Mouse (Mus musculus) midbrain, postnatal 0 days (tissue): Measurements from ENCODE around the gene Cyb5b. TPM values are rescaled to one million over a fixed set of nuclear protein-coding genes. Genes with fewer than 3 reads are reported as not detected.

Experiments
- ATAC-seq: fragments of 200-750 bp; cut with Nextera tagmentation; 2 replicates; pipeline ENCODE4 v1.8.0; 2017; ENCODE audit warnings: moderate number of reproducible peaks, mild to moderate bottlenecking, moderate TSS enrichment, moderate library complexity; ENCODE audit not compliant: low FRiP score
- DNase-seq: peaks from one replicate; pipeline ENCODE4 v3.0.0-alpha.2; 2015; ENCODE audit warnings: low spot score
- H3K27ac ChIP-seq: fragments of 300-500 bp; sonication (generic); 2 replicates; pipeline ENCODE4 v1.5.1; 2014; ENCODE audit warnings: low read depth, mild to moderate bottlenecking, low read length, mixed read lengths
- H3K27me3 ChIP-seq: fragments of 300-500 bp; sonication (generic); 2 replicates; pipeline ENCODE4 v1.6.1; 2014; ENCODE audit warnings: low read length, control low read depth, mixed read lengths; ENCODE audit not compliant: insufficient read depth
- H3K36me3 ChIP-seq: fragments of 300-500 bp; sonication (generic); 2 replicates; pipeline ENCODE4 v1.6.1; 2014; ENCODE audit warnings: low read length, control low read depth, mixed read lengths; ENCODE audit not compliant: insufficient read depth
- H3K4me1 ChIP-seq: fragments of 300-500 bp; sonication (generic); 2 replicates; pipeline ENCODE4 v1.6.1; 2014; ENCODE audit warnings: mild to moderate bottlenecking, control low read depth, antibody characterized with exemption, low read length, mixed read lengths; ENCODE audit not compliant: insufficient read depth
- H3K4me2 ChIP-seq: fragments of 300-500 bp; sonication (generic); 2 replicates; pipeline ENCODE4 v1.6.1; 2014; ENCODE audit warnings: low read depth, mild to moderate bottlenecking, low read length, mixed read lengths; ENCODE audit not compliant: poor library complexity, severe bottlenecking
- H3K4me3 ChIP-seq: fragments of 300-500 bp; sonication (generic); 2 replicates; pipeline ENCODE4 v1.5.1; 2014; ENCODE audit warnings: low read depth, mild to moderate bottlenecking, low read length, moderate library complexity
- H3K9ac ChIP-seq: fragments of 300-500 bp; sonication (generic); replicated peaks from 2 replicates; pipeline ENCODE4 v1.6.1; 2014; ENCODE audit warnings: mild to moderate bottlenecking, low read length, moderate library complexity, mixed read lengths; ENCODE audit not compliant: poor library complexity, severe bottlenecking
- H3K9me3 ChIP-seq: fragments of 300-500 bp; sonication (generic); 2 replicates; pipeline ENCODE4 v1.6.1; 2016; ENCODE audit warnings: low read length, control low read depth
- CTCF ChIP-seq: IDR thresholded peaks from 2 replicates; pipeline ENCODE4 v1.5.1; 2016; ENCODE audit warnings: antibody characterized with exemption, mild to moderate bottlenecking
- WGBS: fragments of 180-500 bp; shearing (Covaris S2); extraction: QIAGEN DNeasy Blood & Tissue Kit; methylation state at CpG from one replicate; pipeline ENCODE4 v1.1.7; 2014; 5-methylcytosine and 5-hydroxymethylcytosine counted together
- polyA plus RNA-seq: library from polyadenylated mRNA; unstranded; fragments of >200 nt; fragmentation: Nextera tagmentation; extraction: Ambion mirVana; gene quantifications from 2 replicates; pipeline ENCODE4 v1.2.1, GENCODE M21; 2015
- total RNA-seq: library from RNA; depleted of rRNA; stranded (reverse); fragments of >200 nt; gene quantifications from 2 replicates; pipeline ENCODE4 v1.2.3, GENCODE M21; 2014

Gene Cyb5b
- total and polyA plus RNA-seq, 2 experiments from 2014 or later, result 91.4 to 103 TPM

DNA sequence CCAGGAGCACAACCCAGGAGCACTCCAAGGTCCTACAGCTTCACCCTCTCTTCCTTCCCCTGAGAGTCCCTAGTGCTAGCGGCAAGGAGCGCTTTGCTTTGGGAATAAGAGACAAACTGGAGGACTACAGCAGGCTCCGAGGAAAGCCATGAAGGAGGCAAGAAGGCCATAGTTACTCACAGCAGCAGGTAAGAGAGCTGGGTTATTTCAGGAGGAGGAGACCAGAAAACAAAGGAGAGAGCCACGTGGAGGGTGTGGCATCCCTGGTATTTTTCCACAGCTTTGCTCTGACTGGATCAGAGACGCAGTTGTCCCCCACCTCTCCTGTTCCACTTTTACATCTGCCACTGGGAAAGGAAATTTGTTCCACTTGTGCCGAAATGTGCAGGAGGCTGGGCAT lies 16.6 kb upstream of the Cyb5b start:
- H3K36me3 ChIP-seq, result no peaks in the 10 kb centered on the region
- no peak overlapping the region for H3K9ac ChIP-seq
- H3K4me1 ChIP-seq, result no peaks in the 10 kb centered on the region
- ATAC-seq (no peak), DNase-seq (no peak)
- H3K9me3 ChIP-seq, result no peaks in the 10 kb centered on the region
- 65% methylated on average over 6 of the region's 6 CpGs for WGBS
- H3K4me3 ChIP-seq, result no peak overlapping the region
- TF ChIP-seq CTCF, result no peak
- no peak overlapping the region for H3K4me2 ChIP-seq
- no peak overlapping the region for H3K27ac ChIP-seq
- H3K27me3 ChIP-seq, result no peaks in the 10 kb centered on the region

DNA sequence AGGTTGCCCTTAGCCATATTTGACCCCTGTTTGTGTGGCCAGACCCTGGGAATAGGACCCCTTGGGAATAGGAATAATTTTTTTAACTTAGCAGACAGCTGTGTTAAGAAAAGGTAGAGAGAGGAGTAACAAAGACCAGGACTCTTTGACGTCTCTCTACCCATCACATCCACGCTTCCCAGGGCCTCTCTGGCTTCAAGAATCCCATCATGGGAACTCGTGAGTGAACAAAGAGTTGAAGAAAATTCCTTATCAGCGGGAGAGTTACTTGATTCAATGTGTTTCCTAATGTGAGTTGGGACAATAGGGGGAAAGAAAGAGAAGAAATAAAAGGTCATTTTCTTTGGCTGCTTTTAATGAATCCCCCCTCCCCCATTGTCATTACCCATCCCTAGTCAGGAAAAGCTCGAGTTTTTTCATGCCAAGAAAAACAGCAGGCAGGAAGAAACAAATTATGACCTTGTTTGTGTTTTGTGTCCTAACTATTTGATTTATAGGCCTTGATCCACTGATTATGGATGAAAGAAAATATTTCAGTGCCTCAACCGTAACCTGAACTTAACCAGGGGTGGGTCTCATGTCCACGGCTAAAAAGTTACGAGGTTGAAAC lies 14.3 kb upstream of the Cyb5b start:
- Histone ChIP-seq H3K27me3 (no peaks in the 10 kb centered on the region), H3K9ac (no peak overlapping the region), H3K4me2 (no peak overlapping the region), H3K4me3 (no peak overlapping the region), H3K4me1 (no peaks in the 10 kb centered on the region), H3K36me3 (no peaks in the 10 kb centered on the region), H3K27ac (no peak overlapping the region), H3K9me3 (no peaks in the 10 kb centered on the region)
- no peak for DNase-seq
- ATAC-seq, result no peak
- TF ChIP-seq CTCF, result no peak
- 35% methylated on average over 8 of the region's 8 CpGs for WGBS

DNA sequence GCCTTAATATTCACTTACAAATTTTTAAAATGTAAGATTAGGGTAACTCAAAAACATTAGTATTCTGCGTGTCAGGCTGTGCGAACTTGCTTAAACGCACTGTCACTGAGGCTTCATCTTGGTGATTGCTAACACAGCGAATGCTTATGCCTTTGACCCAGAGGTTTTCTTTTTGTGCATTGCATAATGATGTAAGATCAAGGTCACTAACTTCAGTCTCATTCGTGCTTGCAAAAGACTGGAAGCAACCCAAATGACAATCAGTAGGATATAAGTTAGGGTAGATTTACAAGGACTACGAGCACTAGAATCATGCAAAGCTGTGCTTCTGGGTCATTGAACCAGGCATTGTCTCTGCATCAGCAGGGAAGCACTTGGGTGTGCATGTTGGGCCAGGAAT lies 12.8 kb upstream of the Cyb5b start:
- no peaks in the 10 kb centered on the region for H3K27me3 ChIP-seq

DNA sequence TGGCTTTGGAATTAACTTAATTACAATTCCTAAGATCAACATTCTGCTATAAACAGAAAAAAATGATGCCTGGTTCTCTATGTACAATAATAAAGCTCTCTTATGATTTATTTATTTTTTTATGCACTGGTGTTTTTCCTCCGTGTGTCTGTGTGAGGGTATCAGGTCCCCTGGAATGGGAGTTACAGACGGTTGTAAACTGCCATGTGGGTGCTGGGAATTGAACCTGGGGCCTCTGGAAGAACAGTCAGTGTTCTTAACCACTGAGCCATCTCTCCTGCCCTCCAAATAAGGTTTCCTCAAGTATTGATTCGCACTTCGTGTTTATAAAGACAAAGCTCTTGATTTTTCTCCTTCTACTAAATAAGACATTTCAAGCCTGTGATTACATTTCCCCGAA lies 12.1 kb upstream of the Cyb5b start:
- no peak overlapping the region for H3K27ac ChIP-seq
- no peaks in the 10 kb centered on the region for H3K9me3 ChIP-seq
- no peak for TF ChIP-seq CTCF
- 85% methylated on average over 5 of the region's 5 CpGs for WGBS
- no peak overlapping the region for H3K4me3 ChIP-seq
- H3K4me1 ChIP-seq, result no peaks in the 10 kb centered on the region
- no peak for DNase-seq
- H3K9ac ChIP-seq, result no peak overlapping the region
- no peaks in the 10 kb centered on the region for H3K27me3 ChIP-seq
- ATAC-seq, result no peak
- no peak overlapping the region for H3K4me2 ChIP-seq
- no peaks in the 10 kb centered on the region for H3K36me3 ChIP-seq

More for the DNA sequence above, 12.8 kb upstream of the Cyb5b start:
- WGBS, result 90% methylated on average over 6 of the region's 6 CpGs
- H3K4me2 ChIP-seq, result no peak overlapping the region
- no peak overlapping the region for H3K27ac ChIP-seq
- no peaks in the 10 kb centered on the region for H3K4me1 ChIP-seq
- no peak for ATAC-seq
- no peak overlapping the region for H3K4me3 ChIP-seq
- DNase-seq, result no peak
- H3K9me3 ChIP-seq, result no peaks in the 10 kb centered on the region
- no peak overlapping the region for H3K9ac ChIP-seq
- no peak for TF ChIP-seq CTCF
- no peaks in the 10 kb centered on the region for H3K36me3 ChIP-seq

DNA sequence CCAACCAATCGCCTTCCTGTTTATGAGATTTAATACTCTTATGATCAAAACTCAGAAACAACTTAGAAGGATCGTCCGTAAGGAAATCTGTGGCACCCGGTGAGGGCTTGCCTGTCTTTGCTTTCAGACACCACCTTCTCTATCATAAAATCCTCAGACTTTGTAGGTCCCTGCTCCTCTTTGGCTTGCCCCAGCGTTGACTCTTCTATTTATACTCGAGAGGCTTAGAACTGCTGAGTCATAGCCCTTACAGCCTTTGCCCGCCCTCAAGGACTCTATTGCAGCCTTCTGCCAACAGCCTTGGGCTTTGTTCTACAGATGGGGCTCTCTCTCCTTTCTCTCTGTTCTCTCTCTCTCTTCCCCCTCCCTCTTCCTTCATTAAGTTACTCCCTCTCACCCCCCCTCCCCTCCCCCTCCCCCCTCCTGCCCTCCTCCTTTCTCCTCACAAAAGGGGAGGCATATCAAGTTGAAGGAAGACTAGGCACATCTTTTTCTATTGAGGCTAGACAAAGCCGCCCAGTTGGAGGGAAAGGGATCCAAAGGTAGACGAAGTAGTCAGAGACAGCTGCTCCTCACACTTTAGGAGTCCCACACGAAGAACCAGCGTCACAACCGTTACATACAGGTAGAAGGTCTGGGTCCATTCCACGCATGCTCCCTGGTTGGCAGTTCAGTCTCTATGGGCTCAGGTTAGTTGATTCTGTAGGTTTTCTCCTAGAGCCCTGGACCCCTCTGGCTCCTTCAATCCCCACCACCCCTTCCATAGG lies 10.6 kb upstream of the Cyb5b start:
- ATAC-seq (no peak), DNase-seq (peak; percentile 36)
- no peaks in the 10 kb centered on the region for H3K27me3 ChIP-seq
- no peak overlapping the region for H3K4me3 ChIP-seq
- no peaks in the 10 kb centered on the region for H3K36me3 ChIP-seq
- no peak overlapping the region for H3K9ac ChIP-seq
- H3K27ac ChIP-seq, result no peak overlapping the region
- no peaks in the 10 kb centered on the region for H3K4me1 ChIP-seq
- WGBS, result 53% methylated on average over 13 of the region's 13 CpGs
- H3K4me2 ChIP-seq, result no peak overlapping the region
- no peaks in the 10 kb centered on the region for H3K9me3 ChIP-seq
- TF ChIP-seq CTCF, result no peak

DNA sequence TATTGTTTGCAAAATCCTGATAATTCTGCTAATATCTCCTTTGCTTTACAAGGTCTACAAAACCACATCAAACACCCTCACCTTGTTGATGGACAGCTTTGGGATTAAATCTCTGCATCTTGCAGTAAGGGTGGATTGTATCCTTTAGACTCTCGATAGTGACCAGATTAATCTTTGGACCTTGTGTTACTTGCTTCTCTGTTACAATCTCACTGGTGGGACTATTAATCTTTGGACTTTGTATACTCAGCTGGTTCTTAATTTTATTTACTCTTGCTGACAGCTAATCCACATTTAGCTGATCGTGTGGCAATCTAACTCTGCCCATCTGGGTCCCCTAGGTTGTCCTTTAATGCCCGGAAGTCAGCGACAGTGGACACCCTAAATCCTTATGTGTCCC lies 7.9 kb upstream of the Cyb5b start:
- WGBS, result 87% methylated on average over 4 of the region's 4 CpGs
- Histone ChIP-seq H3K4me2 (no peak overlapping the region), H3K4me3 (no peak overlapping the region), H3K27ac (no peak overlapping the region), H3K27me3 (no peaks in the 10 kb centered on the region), H3K9me3 (no peaks in the 10 kb centered on the region), H3K4me1 (no peaks in the 10 kb centered on the region), H3K36me3 (no peaks in the 10 kb centered on the region), H3K9ac (no peak overlapping the region)
- no peak for TF ChIP-seq CTCF
- DNase-seq (no peak), ATAC-seq (no peak)
